8 mouse cellular contexts compared by ENCODE assay signal in the genomic region with DNA sequence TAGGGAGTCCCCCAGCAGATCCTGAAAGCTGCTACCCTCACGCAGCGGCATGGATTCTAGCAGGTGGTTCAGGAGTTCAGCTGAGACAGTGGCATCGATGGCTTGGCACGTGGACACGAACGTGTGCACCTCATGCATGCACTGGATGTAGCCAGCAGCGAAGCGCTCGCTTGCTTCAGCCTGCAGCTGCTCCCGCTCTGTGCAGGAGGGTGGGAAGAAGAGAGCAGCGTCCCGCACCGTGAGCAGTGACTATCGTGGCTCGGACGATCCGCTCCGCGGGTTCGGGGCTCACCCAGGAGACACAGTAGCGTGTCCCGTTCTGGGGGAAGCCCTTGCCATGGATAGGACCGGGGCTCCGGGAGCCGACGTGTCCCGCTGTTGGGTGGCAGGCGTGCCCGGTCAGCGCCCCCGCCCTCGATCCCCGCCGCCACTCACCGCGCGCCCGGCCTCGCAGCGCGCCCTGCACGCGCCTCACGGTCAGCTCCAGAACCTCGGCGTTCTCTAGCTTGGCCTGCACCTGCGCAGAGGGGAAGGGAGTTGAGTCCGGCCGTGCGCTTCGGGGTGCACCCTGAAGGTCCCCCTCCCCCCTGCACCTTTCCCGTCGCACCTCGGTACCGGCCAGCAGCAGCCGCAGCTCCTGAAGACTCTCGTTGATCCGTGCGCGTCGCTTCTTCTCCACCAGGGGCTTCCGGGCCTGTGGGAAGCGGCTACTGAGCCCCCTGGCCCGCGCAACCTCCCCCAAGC. TPM values are rescaled to one million over a fixed set of nuclear protein-coding genes. Genes with fewer than 3 reads are reported as not detected.
DNase-seq lines count a peak whose midpoint lies in the region; ATAC-seq and TF ChIP-seq lines count a peak whose summit lies in the region.

No protein-coding gene starts in this region.

- TF ChIP-seq CTCF in E14TG2a.4 (conservative IDR thresholded peaks at IDR 0.05; ENCODE audit: low read length): no peak

- DNase-seq in heart, adult 11 months: peak; percentile 95
- DNase-seq in heart, postnatal 14 days: no peak
- peak; percentile 37 to 51 for DNase-seq in cerebellum, adult 18-20 months
- DNase-seq in kidney, postnatal 14 days: peak; percentile 51
- DNase-seq in midbrain, embryonic 10.5 days (ENCODE audit: low spot score): no peak
- DNase-seq in layer of hippocampus, adult 8-10 months (ENCODE audit: low spot score in 2 of 2): no peak

- ATAC-seq in heart, embryonic 12.5 days (ENCODE audit: insufficient number of reproducible peaks, low FRiP score): peak; percentile 38

- H3K9ac ChIP-seq in heart, embryonic 12.5 days: peak overlapping the region; percentile 88

- peak overlapping the region; percentile 97 for H3K4me2 ChIP-seq in heart, embryonic 12.5 days

- H3K9me3 ChIP-seq in E14TG2a.4 (ENCODE audit: low read length): no peaks in the 10 kb centered on the region
- H3K9me3 ChIP-seq in heart, embryonic 12.5 days (replicated peaks): no peaks in the 10 kb centered on the region
- H3K9me3 ChIP-seq in midbrain, embryonic 10.5 days (replicated peaks): no peaks in the 10 kb centered on the region

- 4% methylated on average over 64 of the region's 65 CpGs for WGBS in heart, embryonic 12.5 days
- 5% methylated on average over 54 of the region's 65 CpGs for WGBS in midbrain, embryonic 10.5 days

- peaks cover 20% of the 10 kb centered on the region for H3K36me3 ChIP-seq in E14TG2a.4 (ENCODE audit: insufficient read depth, low read length)
- peaks cover 9% of the 10 kb centered on the region; the same call in 1 of the 2 replicates for H3K36me3 ChIP-seq in heart, embryonic 12.5 days
- H3K36me3 ChIP-seq in midbrain, embryonic 10.5 days: peaks cover 8% of the 10 kb centered on the region

- peaks cover 32% of the 10 kb centered on the region for H3K4me1 ChIP-seq in E14TG2a.4 (replicated peaks; ENCODE audit: low read depth, low read length)
- H3K4me1 ChIP-seq in heart, embryonic 12.5 days (replicated peaks): peaks cover 32% of the 10 kb centered on the region
- peaks cover 67% of the 10 kb centered on the region for H3K4me1 ChIP-seq in midbrain, embryonic 10.5 days

- H3K4me3 ChIP-seq in E14TG2a.4 (replicated peaks; ENCODE audit: low read length): peak overlapping the region; percentile 86
- peak overlapping the region; percentile 81 for H3K4me3 ChIP-seq in heart, embryonic 12.5 days
- H3K4me3 ChIP-seq in midbrain, embryonic 10.5 days: peak overlapping the region; percentile 84

- peaks cover 65% of the 10 kb centered on the region for H3K27me3 ChIP-seq in E14TG2a.4 (ENCODE audit: insufficient read depth, low read length)
- no peaks in the 10 kb centered on the region for H3K27me3 ChIP-seq in heart, embryonic 12.5 days (replicated peaks)
- H3K27me3 ChIP-seq in midbrain, embryonic 10.5 days (ENCODE audit: low read depth, poor library complexity, severe bottlenecking): peaks cover 25% of the 10 kb centered on the region; the same call in 1 of the 2 replicates

- intact Hi-C loops in heart, postnatal 14 days (cut with DNase I): no loop called here

- peak overlapping the region; percentile 86 for H3K27ac ChIP-seq in heart, embryonic 12.5 days (ENCODE audit: poor library complexity, severe bottlenecking)
- peak overlapping the region; percentile 98 for H3K27ac ChIP-seq in midbrain, embryonic 10.5 days (replicated peaks)

RNA-seq across cellular contexts. Expression of a gene that starts 1.4 kb away (rescaled TPM):
- 10 to 100 TPM; 16.8 to 20.1 TPM for total RNA-seq in heart, postnatal 14 days (2021)
- 63.6 and 65.4 TPM in 2 replicates for polyA plus RNA-seq in heart, embryonic 12.5 days (2016; fragmentation: Nextera tagmentation; extraction: Ambion mirVana)
- polyA plus RNA-seq in midbrain, embryonic 10.5 days (2016; fragmentation: Nextera tagmentation; extraction: Ambion mirVana): 213 and 329 TPM in 2 replicates
- 10 to 100 TPM; 15.0 to 20.8 (median 16.2) TPM for total RNA-seq in layer of hippocampus, adult 8-10 months (2022)

RNA-seq across cellular contexts. Expression of a gene that starts 13.8 kb away (rescaled TPM):
- 10 to 100 TPM; 45.4 to 46.7 TPM for total RNA-seq in heart, postnatal 14 days (2021)
- polyA plus RNA-seq in heart, embryonic 12.5 days (2016; fragmentation: Nextera tagmentation; extraction: Ambion mirVana): 104 and 106 TPM in 2 replicates
- polyA plus RNA-seq in midbrain, embryonic 10.5 days (2016; fragmentation: Nextera tagmentation; extraction: Ambion mirVana): 173 and 177 TPM in 2 replicates
- total RNA-seq in layer of hippocampus, adult 8-10 months (2022): 10 to 100 TPM; 58.7 to 73.1 (median 64.3) TPM

RNA-seq across cellular contexts. Expression of a gene that starts 46.2 kb away (rescaled TPM):
- under 1 TPM; 0.15 to 0.41 TPM for total RNA-seq in heart, postnatal 14 days (2021)
- polyA plus RNA-seq in heart, embryonic 12.5 days (2016; fragmentation: Nextera tagmentation; extraction: Ambion mirVana): 1.5 and 1.7 TPM in 2 replicates
- polyA plus RNA-seq in midbrain, embryonic 10.5 days (2016; fragmentation: Nextera tagmentation; extraction: Ambion mirVana): 0.42 and 1.2 TPM in 2 replicates
- not detected for total RNA-seq in layer of hippocampus, adult 8-10 months (2022)

RNA-seq across cellular contexts. Expression of a gene that starts 46.7 kb away (rescaled TPM):
- total RNA-seq in heart, postnatal 14 days (2021): 10 to 100 TPM; 12.3 to 18.9 TPM
- 3.6 and 4.0 TPM in 2 replicates for polyA plus RNA-seq in heart, embryonic 12.5 days (2016; fragmentation: Nextera tagmentation; extraction: Ambion mirVana)
- polyA plus RNA-seq in midbrain, embryonic 10.5 days (2016; fragmentation: Nextera tagmentation; extraction: Ambion mirVana): 2.5 and 4.0 TPM in 2 replicates
- total RNA-seq in layer of hippocampus, adult 8-10 months (2022): 10 to 100 TPM; 20.4 to 37.6 (median 30.4) TPM

Comparison
In these comparisons a context has a peak if more than half of its experiments do, and no peak if none do; other contexts are left out.
1. DNase-seq: peak in heart, adult 11 months (single experiment), cerebellum, adult 18-20 months (2 of 2) and kidney, postnatal 14 days (single experiment); none in heart, postnatal 14 days (0 of 2), midbrain, embryonic 10.5 days (single experiment) and layer of hippocampus, adult 8-10 months (0 of 2).
2. Peak in every context shown above with its lines, with median percentiles within 50 percentile points of each other: H3K4me3 ChIP-seq.